Mouse (Mus musculus): ENCODE measurements around the gene Adtrp. TPM values are rescaled to one million over a fixed set of nuclear protein-coding genes. Genes with fewer than 3 reads are reported as not detected.

Adtrp gene
- total RNA-seq (2022): under 1 TPM in 1 of 4 experiments, not detected in 3; 0.46 TPM

DNA sequence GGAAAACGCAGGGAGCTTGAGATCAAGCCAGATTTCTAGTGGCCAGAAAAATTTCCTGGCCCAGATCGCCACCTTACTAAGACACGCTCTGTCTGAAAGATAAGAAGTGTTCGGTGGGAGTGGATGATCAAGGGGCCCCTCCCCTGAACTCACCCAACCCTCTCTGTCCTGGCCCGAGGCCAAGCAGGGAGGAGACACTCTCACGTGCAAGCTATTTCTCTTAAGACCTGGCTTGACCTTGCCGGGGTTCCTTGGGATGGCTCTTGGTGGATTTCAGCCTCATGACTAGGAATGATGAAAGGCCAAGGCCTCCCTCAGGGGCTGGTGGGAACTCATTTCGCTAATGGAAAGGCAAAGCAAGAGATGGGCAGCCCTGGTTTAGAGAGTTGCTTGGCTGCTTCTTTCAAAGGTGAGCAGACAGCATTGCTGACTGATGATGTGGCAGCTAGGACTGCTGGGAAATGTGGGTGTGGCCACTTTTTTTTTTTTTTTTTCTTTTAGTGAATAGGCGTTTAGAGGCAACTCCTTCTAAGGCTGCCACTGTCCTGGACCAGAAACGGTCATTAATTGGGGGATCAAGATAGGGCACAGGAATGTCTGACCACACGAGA, at the start of gene Adtrp:
Gene Adtrp (minus strand): TSS at position 169 of the 611 bp plus-strand sequence.
- DNase-seq (ENCODE audit: low spot score in 2 of 2): no peak

DNA sequence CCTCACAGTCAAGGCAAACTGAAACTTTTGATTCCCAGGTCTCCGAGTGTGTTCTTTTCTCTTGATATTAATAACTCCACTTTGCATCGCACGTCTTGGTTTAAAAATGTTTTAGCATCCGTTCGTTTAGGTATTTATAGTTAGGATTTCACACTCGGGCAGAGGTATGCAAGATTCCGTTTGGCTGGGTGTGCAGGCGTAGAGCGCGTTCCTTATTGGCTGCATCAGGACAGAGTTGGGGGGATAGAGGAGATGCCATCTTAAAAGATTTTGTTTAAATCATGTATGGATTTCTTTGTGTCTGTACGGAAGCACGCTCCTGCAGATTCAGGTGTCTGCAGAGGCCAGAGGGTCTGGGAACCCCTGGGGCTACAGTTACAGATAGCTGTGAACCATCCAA, 44.5 kb upstream of the Adtrp start:
- no peak for DNase-seq (ENCODE audit: low spot score in 2 of 2)

GRCm38 (mm10) chr13:41890618-41891017, 43.1 kb upstream of the Adtrp start:
- DNase-seq (ENCODE audit: low spot score in 2 of 2): no peak

GRCm38 (mm10) chr13:41890111-41890600, 42.7 kb upstream of the Adtrp start:
- DNase-seq (ENCODE audit: low spot score in 2 of 2): no peak

DNA sequence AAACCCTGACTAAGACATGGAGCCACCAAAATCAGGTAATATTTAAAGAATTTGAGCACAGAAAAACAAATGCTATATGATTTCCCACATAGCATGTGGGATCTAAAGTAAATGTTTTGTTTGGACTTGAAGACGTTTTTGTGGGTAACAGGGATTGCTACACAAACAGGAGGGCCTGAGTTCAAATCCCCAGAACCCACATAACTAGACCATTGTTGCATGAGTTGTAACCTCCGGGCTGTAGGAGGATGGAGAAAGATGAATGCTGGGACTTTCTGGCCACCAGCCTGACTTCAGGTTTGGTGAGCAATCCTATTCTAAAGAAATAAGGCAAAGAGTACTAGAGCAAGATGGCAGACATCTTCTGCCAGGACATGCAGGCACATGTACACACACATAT, 41.2 kb upstream of the Adtrp start:
- DNase-seq (ENCODE audit: low spot score in 2 of 2): no peak

- DNase-seq (ENCODE audit: low spot score in 2 of 2): no peak
Observed at GRCm38 (mm10) chr13:41886120-41886519, 38.6 kb upstream of the Adtrp start.

DNA sequence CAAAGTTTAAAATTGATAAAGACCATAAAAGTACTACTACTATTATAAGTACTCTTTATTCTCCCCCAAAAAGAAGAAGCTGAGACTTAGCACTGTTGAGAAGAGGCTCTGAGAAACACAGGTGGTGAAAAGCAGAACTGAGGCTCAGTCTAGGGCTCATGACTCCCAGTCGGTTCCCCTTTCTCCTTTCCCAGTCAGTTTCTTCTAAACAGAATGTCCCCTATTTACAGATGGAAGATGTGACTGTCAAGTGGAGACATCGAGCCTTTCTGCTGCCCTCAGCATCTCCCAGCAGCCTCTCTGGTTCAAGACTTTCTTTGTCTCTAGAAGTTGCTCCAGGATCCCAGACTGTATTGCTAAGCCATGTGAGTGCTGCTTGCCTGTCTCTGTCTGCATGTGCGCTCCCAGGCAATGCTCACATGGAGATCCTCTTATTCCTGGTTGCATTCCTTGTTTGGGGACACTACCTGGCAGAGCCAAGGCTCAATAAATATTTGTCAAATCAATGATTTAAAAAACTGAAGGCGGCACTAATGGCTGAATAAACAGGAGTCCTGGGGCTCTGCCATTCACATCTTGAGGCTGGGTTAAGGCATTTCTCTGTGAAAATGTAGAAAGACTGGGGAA, 36.3 kb upstream of the Adtrp start:
- DNase-seq (ENCODE audit: low spot score in 2 of 2): no peak

DNA sequence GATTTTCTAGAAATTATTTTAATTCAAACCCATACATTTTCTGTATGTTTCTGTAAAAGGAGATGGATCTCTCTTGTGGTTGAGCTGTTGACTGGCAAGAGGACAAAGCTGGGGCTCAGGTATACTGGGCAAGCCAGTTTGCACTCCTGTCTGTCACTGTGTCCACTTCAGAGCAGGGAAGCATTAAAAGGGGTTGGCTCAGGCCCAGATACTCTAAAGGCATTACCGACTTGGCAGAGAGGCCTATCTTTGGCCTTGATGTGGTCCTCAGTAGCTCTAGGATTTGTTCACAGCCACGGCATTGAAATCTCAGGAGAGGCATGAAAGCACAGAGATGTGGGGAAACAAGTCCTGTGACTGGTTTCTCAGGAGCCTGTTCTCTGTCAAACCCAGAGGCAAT, 33.7 kb upstream of the Adtrp start:
- DNase-seq (ENCODE audit: low spot score in 2 of 2): no peak

GRCm38 (mm10) chr13:41880525-41880924, 33.0 kb upstream of the Adtrp start:
- DNase-seq (ENCODE audit: low spot score in 2 of 2): no peak

DNA sequence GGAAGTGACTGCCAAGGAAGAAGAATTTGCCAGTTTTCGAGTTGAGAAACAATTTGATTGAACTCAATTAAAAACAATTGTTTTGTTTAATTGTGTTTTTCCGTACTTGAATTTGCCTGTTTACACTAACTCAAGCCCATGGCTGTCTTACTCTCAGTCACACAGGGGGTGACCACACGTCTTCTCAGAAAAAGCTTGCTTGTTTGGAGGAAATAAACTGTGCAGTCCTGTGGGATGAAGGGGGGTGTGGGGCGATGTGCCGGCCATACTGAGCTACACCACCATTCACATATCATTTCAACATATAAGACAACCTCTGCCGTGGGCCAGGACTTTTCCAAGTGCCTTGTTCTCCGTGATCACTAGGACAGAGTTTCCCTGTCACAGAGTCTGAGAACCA, 25.2 kb upstream of the Adtrp start:
- DNase-seq (ENCODE audit: low spot score in 2 of 2): no peak

DNA sequence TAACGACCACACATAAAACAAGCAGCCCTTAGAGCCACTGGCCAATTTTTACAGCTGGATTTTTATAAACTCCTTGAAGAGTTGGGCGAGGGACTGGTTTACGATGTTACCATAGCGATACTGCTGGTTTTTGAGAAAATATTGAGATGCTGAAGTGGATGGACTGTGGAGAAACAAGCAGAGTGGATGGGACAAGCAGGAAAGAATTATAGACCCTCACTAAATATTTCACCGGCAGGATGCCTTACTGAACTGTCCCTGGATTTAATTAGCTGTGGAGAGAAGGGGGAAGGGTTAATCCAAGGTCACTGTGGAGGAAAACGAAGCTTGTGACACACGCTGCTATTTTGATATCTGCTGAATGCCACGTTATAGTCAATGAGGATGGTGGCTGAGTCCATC, 24.7 kb upstream of the Adtrp start:
- DNase-seq (ENCODE audit: low spot score in 2 of 2): no peak

GRCm38 (mm10) chr13:41867533-41867932, 20.0 kb upstream of the Adtrp start:
- no peak for DNase-seq (ENCODE audit: low spot score in 2 of 2)

- peak in 1 of 2 experiments; percentile 10 for DNase-seq (ENCODE audit: low spot score in 2 of 2)
Observed at GRCm38 (mm10) chr13:41865575-41865974, 18.1 kb upstream of the Adtrp start.

GRCm38 (mm10) chr13:41865071-41865470, 17.6 kb upstream of the Adtrp start:
- DNase-seq (ENCODE audit: low spot score in 2 of 2): peak; percentile 13 to 36

DNA sequence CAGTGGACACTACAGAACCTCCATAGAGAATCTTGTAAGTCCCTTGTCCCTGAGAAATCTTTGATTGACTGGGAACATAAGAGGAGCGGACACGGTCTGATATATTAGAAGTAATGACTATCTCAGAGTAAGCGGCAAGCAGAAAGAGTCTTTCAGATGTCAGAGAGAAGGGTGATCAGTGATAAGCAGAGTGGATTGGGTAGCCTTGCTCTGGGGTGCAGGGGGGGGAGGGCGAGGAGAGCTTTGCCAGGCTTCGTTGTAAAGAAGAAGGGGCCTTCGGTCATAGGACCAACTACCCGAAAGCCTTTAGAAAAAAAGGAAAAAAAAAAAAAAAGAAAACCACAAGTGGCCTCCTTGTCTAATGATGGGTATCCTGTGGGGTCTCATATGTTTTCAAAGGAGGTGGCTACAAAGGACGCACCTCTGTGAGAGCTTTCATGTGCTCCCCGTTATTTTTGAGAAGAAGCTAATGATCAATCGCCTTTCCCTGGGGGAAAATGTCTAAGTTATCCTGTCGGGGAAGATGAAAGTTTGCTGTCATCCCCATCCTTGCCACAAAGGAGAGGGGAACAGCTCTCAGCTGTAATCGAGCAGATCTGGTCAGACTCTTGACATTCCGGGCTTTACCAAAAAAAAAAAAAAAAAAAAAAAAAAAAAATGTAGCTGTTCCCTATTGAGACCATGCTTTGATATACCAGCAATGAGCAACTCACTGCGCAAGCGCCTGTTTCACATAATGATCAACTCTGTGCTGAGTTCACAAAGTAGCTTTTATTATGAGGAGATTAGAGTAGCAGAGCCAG, 13.3 kb upstream of the Adtrp start:
- no peak for DNase-seq (ENCODE audit: low spot score in 2 of 2)

DNA sequence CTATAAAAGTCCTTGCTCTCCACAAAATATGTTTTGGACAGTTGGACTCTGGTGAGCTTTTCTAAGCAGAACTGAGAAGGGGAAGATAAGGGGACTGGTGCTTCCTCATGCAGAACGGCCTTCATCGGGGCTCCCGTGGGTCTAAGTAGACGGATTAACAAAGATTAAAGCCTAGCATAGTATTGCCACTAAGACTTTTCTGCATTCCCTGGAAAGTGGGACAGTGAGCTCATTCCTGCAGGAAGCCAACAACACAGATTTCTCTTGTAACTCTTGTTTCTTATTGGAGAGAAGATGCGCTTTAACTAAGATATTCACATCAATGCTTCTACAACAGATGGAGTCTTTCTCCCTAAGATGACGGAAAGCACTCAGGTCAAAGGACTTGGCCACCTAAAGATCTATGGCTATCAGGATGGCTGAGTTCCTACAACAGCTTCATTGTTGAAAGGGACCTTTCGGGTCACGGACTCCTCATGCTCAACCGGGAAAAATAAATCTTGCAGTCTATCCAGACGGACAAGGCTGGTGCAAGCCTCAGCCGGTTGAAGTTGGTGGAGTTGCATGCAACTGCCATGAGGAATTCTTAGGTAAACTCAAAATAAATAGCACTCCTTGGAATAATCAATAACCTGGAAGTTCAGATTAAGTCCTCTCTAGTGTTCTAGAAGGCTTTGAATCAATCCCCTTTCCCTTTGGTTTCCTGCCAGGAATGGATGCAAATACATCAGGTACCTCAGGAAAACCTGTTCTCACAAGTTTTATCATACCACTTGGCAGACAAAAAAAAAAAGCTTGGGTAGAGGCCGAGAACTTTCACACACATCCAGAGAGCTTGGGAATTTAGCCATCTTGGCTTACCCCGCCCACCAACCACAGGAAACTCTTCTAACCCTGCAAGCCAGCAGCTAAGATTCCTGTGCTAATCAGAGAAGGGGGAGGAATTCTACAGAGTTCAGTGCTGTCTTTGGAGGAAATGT, 8.0 kb upstream of the Adtrp start:
- no peak for DNase-seq (ENCODE audit: low spot score in 2 of 2)

DNA sequence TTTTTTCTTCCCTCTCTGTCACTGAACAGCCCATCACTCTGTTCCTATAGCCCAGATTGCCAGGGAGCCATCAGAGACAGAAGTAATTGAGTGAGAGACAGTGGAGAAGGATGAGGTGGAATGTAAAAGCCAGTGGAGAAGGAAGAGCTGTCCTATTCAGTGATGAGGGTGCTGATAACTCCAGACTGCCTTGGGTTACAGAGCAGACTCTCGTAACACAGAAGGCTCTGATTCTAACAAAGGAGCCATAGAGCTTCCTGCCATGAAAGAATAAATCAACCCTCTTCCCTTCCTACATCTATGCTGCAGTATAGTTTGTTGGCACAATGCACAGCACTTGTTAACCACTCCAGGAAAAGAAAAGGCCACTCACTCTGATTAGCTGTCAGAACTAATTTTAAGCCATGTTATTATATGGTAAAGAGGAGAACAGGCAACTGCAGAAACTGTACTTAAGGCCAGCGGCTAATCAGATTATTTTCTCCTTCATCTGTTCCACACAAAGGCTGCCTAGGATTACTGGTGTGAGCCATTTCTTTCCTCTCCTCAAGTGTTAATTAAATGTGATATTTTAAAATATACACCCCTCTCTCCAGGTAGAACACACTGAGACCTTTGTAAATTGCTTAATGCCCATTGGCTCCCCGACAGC, 3.4 kb upstream of the Adtrp start:
- DNase-seq (ENCODE audit: low spot score in 2 of 2): no peak

GRCm38 (mm10) chr13:41846516-41846915, 968 bp downstream of the Adtrp start:
- DNase-seq (ENCODE audit: low spot score in 2 of 2): peak in 1 of 2 experiments; percentile 4

DNA sequence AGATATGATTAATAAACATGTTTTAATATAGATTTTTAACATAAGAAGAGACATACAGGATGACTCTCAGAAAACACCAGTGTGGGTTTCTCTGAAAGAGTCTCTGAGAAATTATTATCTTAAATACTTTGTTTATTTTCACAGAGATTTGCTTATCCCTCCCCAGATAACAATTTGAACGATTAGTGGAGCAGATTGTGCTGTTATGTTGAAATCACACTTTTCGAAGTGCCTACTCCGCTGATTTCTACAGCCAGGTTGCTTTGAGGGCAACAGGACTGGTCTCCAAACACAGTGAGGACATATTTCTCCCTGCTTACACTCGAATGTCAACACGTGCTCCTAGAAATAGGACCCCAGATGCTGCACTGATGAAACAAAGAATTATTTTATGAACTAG, 2.5 kb downstream of the Adtrp start:
- no peak for DNase-seq (ENCODE audit: low spot score in 2 of 2)

DNA sequence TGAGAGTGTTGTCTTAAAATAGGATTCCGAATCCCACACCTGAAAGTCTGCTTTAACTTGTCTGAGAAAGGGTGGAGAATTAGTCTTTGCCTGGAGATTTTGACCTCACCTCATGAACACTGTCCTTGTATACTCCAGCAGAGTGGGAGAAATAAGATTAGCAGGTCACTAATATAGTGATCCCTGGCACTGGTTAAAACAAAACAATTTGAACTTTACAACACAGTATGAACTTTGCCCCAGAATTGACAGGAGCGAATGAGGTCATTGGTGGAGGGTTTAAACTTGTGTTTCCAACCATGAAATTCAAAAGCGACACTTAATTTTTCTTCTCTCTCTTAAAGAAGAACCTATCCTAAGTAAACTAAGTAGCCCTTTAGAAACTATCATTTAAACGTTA, 3.4 kb downstream of the Adtrp start:
- no peak for DNase-seq (ENCODE audit: low spot score in 2 of 2)
